Mouse (Mus musculus): ENCODE results near the gene Ngef. TPM values are rescaled to one million over a fixed set of nuclear protein-coding genes. Genes with fewer than 3 reads are reported as not detected.

Gene Ngef
- total and polyA plus RNA-seq, 3 experiments, result 0.23 to 0.70 (median 0.32) TPM

DNA sequence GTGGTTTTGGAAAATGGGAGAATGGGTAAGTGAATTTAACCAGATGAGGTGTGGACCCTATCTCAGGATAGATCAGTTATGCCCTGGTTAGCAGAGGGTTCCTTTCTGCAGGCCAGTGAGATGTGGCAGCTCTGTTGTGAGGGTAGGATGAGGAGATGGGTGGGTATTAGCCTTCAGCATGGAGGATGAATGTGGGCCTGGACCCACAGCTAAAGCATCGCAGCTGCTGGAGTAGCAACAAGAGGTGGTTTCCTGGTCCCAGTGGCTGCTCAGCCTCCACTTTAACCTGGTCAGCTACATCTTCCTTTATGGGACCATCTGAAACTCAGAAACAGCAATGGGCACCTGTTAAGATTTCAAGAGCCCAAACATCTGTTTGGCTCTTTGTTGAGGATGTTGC is 117.2 kb downstream of the Ngef start:
- DNase-seq, result no peak
- Histone ChIP-seq H3K79me2 (replicated peaks; ENCODE audit: control insufficient read depth, insufficient read depth, low read length) (no peaks in the 10 kb centered on the region), H3K27ac (no peak overlapping the region), H3K27me3 (ENCODE audit: control insufficient read depth, insufficient read depth, low read length) (no peaks in the 10 kb centered on the region), H3K4me3 (no peak overlapping the region), H3K4me1 (ENCODE audit: control insufficient read depth, insufficient read depth, low read length) (peaks cover 2% of the 10 kb centered on the region; the same call in 1 of the 2 replicates), H3K9ac (ENCODE audit: low read depth, low read length) (no peak overlapping the region), H3K36me3 (ENCODE audit: control insufficient read depth, insufficient read depth, low read length) (peaks cover 6% of the 10 kb centered on the region; the same call in 1 of the 2 replicates)
- intact Hi-C loops (cut with DNase I), result no loop called here
- 89% methylated on average over 1 of the region's 1 CpGs for WGBS
- TF ChIP-seq POLR2A (IDR thresholded peaks at IDR 0.05; ENCODE audit: insufficient read depth, low read depth, low read length), result no peak
- TF ChIP-seq EP300 (IDR thresholded peaks at IDR 0.05; ENCODE audit: insufficient read depth, low read depth, low read length), result no peak
- no peak for TF ChIP-seq CTCF (IDR thresholded peaks at IDR 0.05)

DNA sequence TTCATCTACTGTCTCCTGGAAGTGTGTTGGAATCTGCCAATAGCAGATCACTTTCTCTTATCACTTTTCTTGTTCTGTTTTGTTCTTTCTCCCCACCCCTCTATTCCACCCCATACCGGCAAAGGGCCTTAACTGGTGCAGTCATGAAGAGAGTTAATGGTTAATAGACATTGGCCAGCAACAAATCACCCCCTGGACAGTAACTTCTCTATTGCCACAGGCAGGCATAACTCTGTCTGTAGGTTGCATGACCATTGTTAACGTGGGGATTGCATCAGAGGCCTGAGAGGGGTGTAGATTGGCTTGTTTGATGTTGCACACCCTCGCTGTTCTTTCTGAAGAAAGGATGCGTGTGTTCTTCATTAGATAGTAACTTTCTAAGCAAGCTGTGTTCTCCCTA is 124.2 kb downstream of the Ngef start:
- intact Hi-C loops (cut with DNase I), result no loop called here
- no peak for DNase-seq
- Histone ChIP-seq H3K27me3 (ENCODE audit: control insufficient read depth, insufficient read depth, low read length) (no peaks in the 10 kb centered on the region), H3K27ac (no peak overlapping the region), H3K9ac (ENCODE audit: low read depth, low read length) (no peak overlapping the region), H3K36me3 (ENCODE audit: control insufficient read depth, insufficient read depth, low read length) (peaks cover 6% of the 10 kb centered on the region), H3K4me3 (no peak overlapping the region), H3K79me2 (replicated peaks; ENCODE audit: control insufficient read depth, insufficient read depth, low read length) (no peaks in the 10 kb centered on the region), H3K4me1 (ENCODE audit: control insufficient read depth, insufficient read depth, low read length) (peaks cover 2% of the 10 kb centered on the region; the same call in 1 of the 2 replicates)
- TF ChIP-seq EP300 (IDR thresholded peaks at IDR 0.05; ENCODE audit: insufficient read depth, low read depth, low read length) (no peak), CTCF (IDR thresholded peaks at IDR 0.05) (no peak), POLR2A (IDR thresholded peaks at IDR 0.05; ENCODE audit: insufficient read depth, low read depth, low read length) (no peak)
- WGBS, result 87% methylated on average over 4 of the region's 4 CpGs

DNA sequence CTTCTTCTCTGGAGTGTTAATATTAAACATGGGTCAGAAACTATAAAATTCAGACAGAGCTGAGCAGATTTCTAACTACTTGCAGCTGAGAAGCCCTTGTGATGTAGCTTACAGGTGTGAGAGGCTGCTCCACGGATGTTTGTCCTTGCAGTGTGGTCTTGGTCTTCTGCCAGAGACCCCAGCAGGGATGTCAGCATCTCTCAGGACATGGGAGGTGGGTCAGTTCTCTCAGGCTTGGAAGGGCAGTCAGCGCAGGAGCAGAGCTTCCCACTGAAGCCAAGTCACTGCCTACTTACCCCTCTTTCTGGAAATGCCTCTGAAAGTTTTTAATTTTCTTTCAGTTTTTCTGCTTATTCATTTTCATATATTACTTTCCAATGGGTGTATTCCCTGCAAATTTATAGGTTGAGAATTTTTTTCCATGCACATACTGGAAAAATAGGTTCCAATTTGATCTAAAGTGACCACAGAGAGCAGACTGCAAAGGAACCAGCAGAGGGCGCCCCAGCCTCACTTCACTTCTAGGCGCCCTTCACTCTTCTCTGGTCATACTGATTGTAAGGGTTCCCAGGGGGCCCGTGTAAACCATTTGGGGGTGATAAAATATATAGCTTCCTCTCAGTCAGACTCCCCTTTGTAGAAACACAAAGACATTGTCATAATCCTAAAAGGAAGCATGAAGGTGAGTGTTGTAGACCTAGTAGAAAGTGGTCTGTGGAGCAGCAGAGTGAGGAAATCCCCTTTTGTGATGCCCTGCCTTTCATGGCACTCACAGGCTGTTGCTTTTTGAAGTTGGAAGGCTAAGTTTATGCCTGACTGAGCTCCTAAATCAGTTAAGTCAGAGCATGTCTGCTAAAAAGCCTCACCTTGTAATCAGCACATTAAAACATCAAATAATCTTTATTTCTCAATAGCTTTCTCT is 126.2 kb downstream of the Ngef start:
- H3K36me3 ChIP-seq (ENCODE audit: control insufficient read depth, insufficient read depth, low read length), result no peaks in the 10 kb centered on the region; the same call in 1 of the 2 replicates
- WGBS, result 42% methylated on average over 5 of the region's 5 CpGs
- intact Hi-C loops (cut with DNase I), result loop anchor here (2.0 kb wide), 2 partner anchors 161 to 307 kb away; partner anchors contain the start of gene Atg16l1

DNA sequence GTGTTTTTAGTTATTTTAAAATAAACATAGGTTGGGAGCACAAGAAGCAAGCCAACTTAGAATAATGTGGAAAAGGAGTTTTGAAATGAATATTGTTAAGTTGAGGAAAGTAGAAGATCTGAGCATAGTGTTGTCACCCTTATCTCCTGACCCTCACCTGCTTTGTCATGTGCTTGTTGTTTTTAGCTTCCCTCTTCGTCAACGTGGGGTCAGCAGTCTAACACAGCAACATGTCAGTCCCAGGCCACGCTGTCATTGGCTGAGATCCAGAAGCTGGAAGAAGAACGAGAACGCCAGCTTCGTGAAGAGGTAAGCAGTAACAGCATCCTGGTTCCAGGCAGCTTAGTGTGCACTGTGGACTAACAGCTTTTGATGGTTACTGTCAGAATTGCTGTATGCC is 137.1 kb downstream of the Ngef start:
- 35% methylated on average over 6 of the region's 6 CpGs for WGBS
- Histone ChIP-seq H3K4me1 (ENCODE audit: control insufficient read depth, insufficient read depth, low read length) (peaks cover 1% of the 10 kb centered on the region; the same call in 1 of the 2 replicates), H3K27me3 (ENCODE audit: control insufficient read depth, insufficient read depth, low read length) (no peaks in the 10 kb centered on the region), H3K9ac (ENCODE audit: low read depth, low read length) (no peak overlapping the region), H3K79me2 (replicated peaks; ENCODE audit: control insufficient read depth, insufficient read depth, low read length) (no peaks in the 10 kb centered on the region), H3K36me3 (ENCODE audit: control insufficient read depth, insufficient read depth, low read length) (peaks cover 8% of the 10 kb centered on the region), H3K27ac (no peak overlapping the region), H3K4me3 (no peak overlapping the region)
- TF ChIP-seq EP300 (IDR thresholded peaks at IDR 0.05; ENCODE audit: insufficient read depth, low read depth, low read length) (no peak), CTCF (IDR thresholded peaks at IDR 0.05) (no peak), POLR2A (IDR thresholded peaks at IDR 0.05; ENCODE audit: insufficient read depth, low read depth, low read length) (no peak)
- intact Hi-C loops (cut with DNase I), result no loop called here
- no peak for DNase-seq

More for the DNA sequence above, 126.2 kb downstream of the Ngef start:
- peak; percentile 40 to 68 for DNase-seq
- H3K4me3 ChIP-seq, result no peak overlapping the region
- TF ChIP-seq POLR2A (IDR thresholded peaks at IDR 0.05; ENCODE audit: insufficient read depth, low read depth, low read length), result no peak
- 0 out of 2 replicates have a peak, but pooled peaks have one; percentile 16 for TF ChIP-seq EP300 (IDR thresholded peaks at IDR 0.05; ENCODE audit: insufficient read depth, low read depth, low read length)
- peak; percentile 92 for TF ChIP-seq CTCF (IDR thresholded peaks at IDR 0.05)
- H3K9ac ChIP-seq (ENCODE audit: low read depth, low read length), result no peak overlapping the region
- H3K4me1 ChIP-seq (ENCODE audit: control insufficient read depth, insufficient read depth, low read length), result no peaks in the 10 kb centered on the region
- H3K27ac ChIP-seq, result no peak overlapping the region
- no peaks in the 10 kb centered on the region for H3K79me2 ChIP-seq (replicated peaks; ENCODE audit: control insufficient read depth, insufficient read depth, low read length)
- no peaks in the 10 kb centered on the region for H3K27me3 ChIP-seq (ENCODE audit: control insufficient read depth, insufficient read depth, low read length)

DNA sequence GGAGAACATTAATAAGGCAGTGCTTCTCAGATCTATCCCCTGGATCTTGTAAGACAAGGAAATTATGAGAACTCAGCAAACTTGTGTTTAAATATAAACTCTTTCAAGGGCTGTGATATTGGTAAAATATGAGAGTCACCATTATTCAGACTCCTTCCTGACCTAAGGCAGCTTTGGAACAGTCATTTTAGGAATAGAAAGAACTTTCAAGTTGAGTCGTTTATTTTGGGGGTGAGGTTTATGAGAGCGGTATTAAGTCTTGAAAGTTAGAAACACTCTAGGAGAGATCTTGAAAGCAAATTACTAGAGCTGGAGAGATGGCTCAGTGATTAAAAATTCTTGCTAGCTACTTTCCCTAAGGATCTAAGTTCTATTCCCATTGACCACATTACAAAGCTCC is 138.5 kb downstream of the Ngef start:
- intact Hi-C loops (cut with DNase I), result no loop called here
- Histone ChIP-seq H3K4me1 (ENCODE audit: control insufficient read depth, insufficient read depth, low read length) (peaks cover 1% of the 10 kb centered on the region; the same call in 1 of the 2 replicates), H3K4me3 (no peak overlapping the region), H3K27ac (no peak overlapping the region), H3K27me3 (ENCODE audit: control insufficient read depth, insufficient read depth, low read length) (no peaks in the 10 kb centered on the region), H3K79me2 (replicated peaks; ENCODE audit: control insufficient read depth, insufficient read depth, low read length) (no peaks in the 10 kb centered on the region), H3K36me3 (ENCODE audit: control insufficient read depth, insufficient read depth, low read length) (peaks cover 8% of the 10 kb centered on the region), H3K9ac (ENCODE audit: low read depth, low read length) (no peak overlapping the region)
- DNase-seq, result no peak
- TF ChIP-seq CTCF (IDR thresholded peaks at IDR 0.05), result no peak
- no peak for TF ChIP-seq POLR2A (IDR thresholded peaks at IDR 0.05; ENCODE audit: insufficient read depth, low read depth, low read length)
- TF ChIP-seq EP300 (IDR thresholded peaks at IDR 0.05; ENCODE audit: insufficient read depth, low read depth, low read length), result no peak
- WGBS, result 93% methylated on average over 2 of the region's 2 CpGs

Other genes starting within 250 kb of the Ngef start
- gene Gigyf2, start 246.9 kb downstream of the Ngef start, total RNA-seq (2021), result 10 to 100 TPM; 47.4 to 47.7 TPM
- gene Gigyf2, start 246.9 kb downstream of the Ngef start, polyA plus RNA-seq (2012; rRNA removed), result 19.3 and 33.5 TPM in 2 replicates
- not detected for gene Kcnj13, start 179.1 kb downstream of the Ngef start, total RNA-seq (2021)
- gene Kcnj13, start 179.1 kb downstream of the Ngef start, polyA plus RNA-seq (2012; rRNA removed), result 0.29 TPM in 1 of 2 replicates, not detected in the other
- gene Snorc, start 103.6 kb downstream of the Ngef start, total RNA-seq (2021), result not detected
- 1.6 TPM in 1 of 2 replicates, not detected in the other for gene Snorc, start 103.6 kb downstream of the Ngef start, polyA plus RNA-seq (2012; rRNA removed)
- not detected for gene Neu2, start 64.0 kb downstream of the Ngef start, total RNA-seq (2021)
- 0.27 TPM in 1 of 2 replicates, not detected in the other for gene Neu2, start 64.0 kb downstream of the Ngef start, polyA plus RNA-seq (2012; rRNA removed)
- 10 to 100 TPM; 13.2 to 13.8 TPM for gene Inpp5d, start 46.4 kb upstream of the Ngef start, total RNA-seq (2021)
- gene Inpp5d, start 46.4 kb upstream of the Ngef start, polyA plus RNA-seq (2012; rRNA removed), result 8.4 and 13.5 TPM in 2 replicates
- gene Atg16l1, start 182.0 kb upstream of the Ngef start, total RNA-seq (2021), result 10 to 100 TPM; 29.4 to 29.9 TPM
- 24.6 and 31.7 TPM in 2 replicates for gene Atg16l1, start 182.0 kb upstream of the Ngef start, polyA plus RNA-seq (2012; rRNA removed)
- gene Sag, start 229.8 kb upstream of the Ngef start, total RNA-seq (2021), result under 1 TPM; 0.16 to 0.43 TPM
- gene Sag, start 229.8 kb upstream of the Ngef start, polyA plus RNA-seq (2012; rRNA removed), result 0.47 and 0.57 TPM in 2 replicates

All from heart, adult 2 months (tissue).